Mouse (Mus musculus) CH12.LX (cell line): Measurements from ENCODE around the gene Ttll10.

ENCODE experiments used
- CHD2 ChIP-seq: IDR thresholded peaks from 2 replicates; pipeline ENCODE4 v1.6.1; 2011; ENCODE audit warnings: low read length, improper control_type of control experiment
- CTCF ChIP-seq, 2 experiments: IDR thresholded peaks in 1 of 2; conservative IDR thresholded peaks in 1 of 2; 2 replicates each; pipeline ENCODE4 v1.5.1; 2011 to 2012; ENCODE audit warnings: low read depth in 2 of 2, low read length in 2 of 2, improper control_type of control experiment in 1 of 2, inconsistent platforms in 1 of 2, mild to moderate bottlenecking in 1 of 2, moderate library complexity in 1 of 2
- E2F4 ChIP-seq: IDR thresholded peaks from 2 replicates; pipeline ENCODE4 v1.6.1; 2011; ENCODE audit warnings: low read depth, low read length, improper control_type of control experiment; ENCODE audit not compliant: insufficient replicate concordance
- ELF1 ChIP-seq: IDR thresholded peaks from 2 replicates; pipeline ENCODE4 v1.6.1; 2014; ENCODE audit warnings: low read depth, mild to moderate bottlenecking, inconsistent platforms, low read length, improper control_type of control experiment
- GABPA ChIP-seq: IDR thresholded peaks from 2 replicates; pipeline ENCODE4 v1.6.1; 2012; ENCODE audit warnings: low read depth, low read length, improper control_type of control experiment, inconsistent platforms; ENCODE audit not compliant: insufficient replicate concordance
- NRF1 ChIP-seq: IDR thresholded peaks from 2 replicates; pipeline ENCODE4 v1.6.1; 2014; ENCODE audit warnings: low read depth, mild to moderate bottlenecking, inconsistent platforms, low read length, improper control_type of control experiment, moderate library complexity
- UBTF ChIP-seq: IDR thresholded peaks from 2 replicates; pipeline ENCODE4 v1.6.1; 2012; ENCODE audit warnings: low read depth, mild to moderate bottlenecking, inconsistent platforms, low read length, improper control_type of control experiment, moderate library complexity
- USF1 ChIP-seq: IDR thresholded peaks from 2 replicates; pipeline ENCODE4 v1.6.1; 2014; ENCODE audit warnings: low read depth, mild to moderate bottlenecking, inconsistent platforms, low read length, improper control_type of control experiment
- ZNF384 ChIP-seq: IDR thresholded peaks from 2 replicates; pipeline ENCODE4 v1.6.1; 2012; ENCODE audit warnings: low read depth, low read length, improper control_type of control experiment, inconsistent platforms

GRCm38 (mm10) chr4:155991908-155992230, 67.3 kb downstream of the Ttll10 start:
- TF ChIP-seq NRF1, result no peak
- no peak for TF ChIP-seq USF1
- TF ChIP-seq CTCF (conservative IDR thresholded peaks at IDR 0.05 in 1 of 2, IDR thresholded peaks at IDR 0.05 in 1 of 2; ENCODE audit: low read depth in 2 of 2, low read length in 2 of 2), result no peak
- TF ChIP-seq ZNF384, result no peak
- TF ChIP-seq UBTF, result no peak
- no peak for TF ChIP-seq E2F4
- no peak for TF ChIP-seq ELF1
- no peak for TF ChIP-seq CHD2
- TF ChIP-seq GABPA, result no peak
